Mouse (Mus musculus) adrenal gland, postnatal 36 days (tissue): ENCODE measurements around the gene Cmtm7. TPM values are rescaled to one million over a fixed set of nuclear protein-coding genes. Genes with fewer than 3 reads are reported as not detected.

Experiments used
- DNase-seq, 2 experiments: peaks; one replicate each; pipeline ENCODE4 v3.0.0; 2021; ENCODE audit warnings: mixed read lengths in 1 of 2
- long read RNA-seq, 2 experiments: library from polyadenylated mRNA; stranded (forward); transcript quantifications; one replicate each; pipeline ENCODE4 v2.0.0; 2021; ENCODE audit warnings: borderline sequencing depth in 2 of 2
- total RNA-seq, 2 experiments: library from RNA; stranded (reverse); gene quantifications; 2 replicates each; pipeline ENCODE4 v1.2.3; 2021

Gene Cmtm7
- total RNA-seq: 10 to 100 TPM; 29.2 to 39.2 TPM
- long read RNA-seq, experiment 1, transcript Cmtm7-201 (5 exons, 993 nt): major isoform, 48 of 60 reads
- long read RNA-seq, experiment 1, partial matches to known transcripts: 3 of 60 reads
- long read RNA-seq, experiment 1, other reads (novel, unspliced or antisense): 5 of 60 reads
- long read RNA-seq, experiment 2, transcript Cmtm7-201 (5 exons, 993 nt): major isoform, 16 of 19 reads
- long read RNA-seq, experiment 2, partial matches to known transcripts: 0 of 19 reads
- long read RNA-seq, experiment 2, other reads (novel, unspliced or antisense): 2 of 19 reads

GRCm38 (mm10) chr9:114781526-114782212 lies at the start of gene Cmtm7:
Cmtm7 (minus strand) TSS chr9:114781856.
- DNase-seq: peak; percentile 90 to 94

GRCm38 (mm10) chr9:114830351-114830750 lies 48.7 kb upstream of the Cmtm7 start:
- no peak for DNase-seq

- no peak for DNase-seq
Measured at GRCm38 (mm10) chr9:114829669-114830068, 48.0 kb upstream of the Cmtm7 start.

- no peak for DNase-seq
Measured at GRCm38 (mm10) chr9:114828377-114828776, 46.7 kb upstream of the Cmtm7 start.

- DNase-seq: no peak
Measured at GRCm38 (mm10) chr9:114827242-114827852, 45.7 kb upstream of the Cmtm7 start.

- DNase-seq: no peak
Measured at GRCm38 (mm10) chr9:114824166-114824565, 42.5 kb upstream of the Cmtm7 start.

- DNase-seq: no peak
Measured at GRCm38 (mm10) chr9:114821548-114822289, 40.1 kb upstream of the Cmtm7 start.

- no peak for DNase-seq
Measured at GRCm38 (mm10) chr9:114818918-114819317, 37.3 kb upstream of the Cmtm7 start.

GRCm38 (mm10) chr9:114817012-114817411 lies 35.4 kb upstream of the Cmtm7 start:
- no peak for DNase-seq

- DNase-seq: no peak
Measured at GRCm38 (mm10) chr9:114816121-114816520, 34.5 kb upstream of the Cmtm7 start.

GRCm38 (mm10) chr9:114815315-114815714 lies 33.7 kb upstream of the Cmtm7 start:
- DNase-seq: peak; percentile 23 to 51

- no peak for DNase-seq
Measured at GRCm38 (mm10) chr9:114812001-114812400, 30.3 kb upstream of the Cmtm7 start.

- DNase-seq: no peak
Measured at GRCm38 (mm10) chr9:114810837-114811236, 29.2 kb upstream of the Cmtm7 start.

GRCm38 (mm10) chr9:114808671-114809070 lies 27.0 kb upstream of the Cmtm7 start:
- DNase-seq: no peak

GRCm38 (mm10) chr9:114807261-114807660 lies 25.6 kb upstream of the Cmtm7 start:
- no peak for DNase-seq

GRCm38 (mm10) chr9:114805151-114805671 lies 23.6 kb upstream of the Cmtm7 start:
- DNase-seq: peak; percentile 3 to 17

- peak; percentile 23 to 25 for DNase-seq
Measured at GRCm38 (mm10) chr9:114802191-114802590, 20.5 kb upstream of the Cmtm7 start.

GRCm38 (mm10) chr9:114801301-114801700 lies 19.6 kb upstream of the Cmtm7 start:
- DNase-seq: no peak

GRCm38 (mm10) chr9:114799498-114800107 lies 17.9 kb upstream of the Cmtm7 start:
- DNase-seq: no peak

- no peak for DNase-seq
Measured at GRCm38 (mm10) chr9:114798845-114799244, 17.2 kb upstream of the Cmtm7 start.

- peak; percentile 85 to 89 for DNase-seq
Measured at GRCm38 (mm10) chr9:114797329-114798004, 15.8 kb upstream of the Cmtm7 start.
